Mouse (Mus musculus): Measurements from ENCODE around the gene Ksr2. TPM values are rescaled to one million over a fixed set of nuclear protein-coding genes. Genes with fewer than 3 reads are reported as not detected.
"Not testable (repeated sequence)": the region's sequence is repeated elsewhere in the genome, so short reads cannot be mapped to it uniquely, and the experiment has no call there.

Ksr2 gene
- polyA plus RNA-seq, 1 experiment from 2014 or later = 0.81 TPM

- DNase-seq (ENCODE audit: low spot score) (no peak), ATAC-seq (ENCODE audit: low read depth) (no peak)
- H3K27ac ChIP-seq (replicated peaks; ENCODE audit: low read depth, low read length) = no peak overlapping the region
- no peak overlapping the region for H3K9ac ChIP-seq (ENCODE audit: low read depth, low read length)
- H3K4me2 ChIP-seq (ENCODE audit: low read depth, low read length) = no peak overlapping the region
- 0 out of 2 replicates have a peak, but pooled peaks cover 1% of the 10 kb centered on the region for H3K9me3 ChIP-seq (ENCODE audit: control insufficient read depth, low read length)
- no peaks in the 10 kb centered on the region for H3K27me3 ChIP-seq (replicated peaks; ENCODE audit: control insufficient read depth, insufficient read depth, low read length)
- no peak overlapping the region for H3K4me3 ChIP-seq (ENCODE audit: low read depth, low read length)
- no peaks in the 10 kb centered on the region for H3K36me3 ChIP-seq (ENCODE audit: control insufficient read depth, insufficient read depth, low read length)
- WGBS = 87% methylated on average over 6 of the region's 6 CpGs
- no peaks in the 10 kb centered on the region for H3K4me1 ChIP-seq (ENCODE audit: control insufficient read depth, insufficient read depth, low read length)
Observed at GRCm38 (mm10) chr5:117397371-117397770, 16.4 kb upstream of the Ksr2 start.

DNA sequence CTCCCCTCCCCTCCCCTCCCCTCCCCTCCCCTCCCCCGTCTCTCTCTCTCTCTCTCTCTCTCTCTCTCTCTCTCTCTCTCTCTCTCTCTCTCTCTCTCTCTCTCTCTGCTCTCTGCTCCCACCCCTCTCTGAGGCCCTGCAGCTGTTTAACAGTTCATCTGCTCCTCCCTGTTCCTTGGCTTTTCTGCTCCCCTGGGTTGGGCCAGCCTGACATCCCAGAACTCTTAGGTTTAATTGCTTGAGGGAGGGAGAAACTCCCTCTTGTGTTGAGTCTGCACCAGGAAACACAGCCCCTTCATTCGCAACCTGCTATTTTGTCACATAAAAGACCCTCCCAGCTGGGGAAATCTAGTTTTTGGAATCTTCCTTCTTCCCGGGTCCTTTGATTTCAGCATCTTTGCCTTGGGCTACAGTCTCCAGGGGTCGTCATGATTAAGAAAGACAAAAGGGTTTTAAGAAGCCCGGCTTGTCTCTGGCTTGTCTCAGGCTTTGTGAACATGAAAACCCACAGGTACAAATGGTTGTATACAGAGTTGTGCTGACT lies 15.7 kb upstream of the Ksr2 start:
- Histone ChIP-seq H3K36me3 (ENCODE audit: control insufficient read depth, insufficient read depth, low read length) (no peaks in the 10 kb centered on the region), H3K4me2 (ENCODE audit: low read depth, low read length) (no peak overlapping the region), H3K4me1 (ENCODE audit: control insufficient read depth, insufficient read depth, low read length) (no peaks in the 10 kb centered on the region), H3K27ac (replicated peaks; ENCODE audit: low read depth, low read length) (no peak overlapping the region), H3K9ac (ENCODE audit: low read depth, low read length) (no peak overlapping the region), H3K4me3 (ENCODE audit: low read depth, low read length) (no peak overlapping the region), H3K27me3 (replicated peaks; ENCODE audit: control insufficient read depth, insufficient read depth, low read length) (no peaks in the 10 kb centered on the region), H3K9me3 (ENCODE audit: control insufficient read depth, low read length) (no peaks in the 10 kb centered on the region)
- peak; percentile 50 for DNase-seq (ENCODE audit: low spot score)
- 18% methylated on average over 4 of the region's 5 CpGs for WGBS
- peak; percentile 57; the same call in 1 of the 2 replicates for ATAC-seq (ENCODE audit: low read depth)

GRCm38 (mm10) chr5:117399281-117399680 lies 14.5 kb upstream of the Ksr2 start:
- 79% methylated on average over 9 of the region's 9 CpGs for WGBS

DNA sequence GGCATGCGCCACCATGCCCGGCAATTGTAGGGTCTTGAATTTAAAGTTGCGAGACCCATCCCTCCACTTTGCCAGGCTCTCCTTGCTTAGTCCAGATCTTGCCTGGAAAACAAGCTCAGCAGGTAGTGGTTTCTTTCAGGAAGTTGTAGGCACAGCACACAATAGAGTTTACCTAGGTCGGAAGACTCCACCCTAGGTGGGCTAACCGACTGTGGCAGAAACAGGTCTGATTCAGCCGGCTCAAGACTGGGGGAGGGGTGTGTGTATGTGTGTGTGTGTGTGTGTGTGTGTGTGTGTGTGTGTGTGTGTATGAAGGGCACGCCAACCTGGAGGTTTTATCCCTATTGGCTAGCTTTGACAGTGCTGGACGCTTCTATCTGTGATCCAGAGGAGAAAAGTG lies 10.2 kb upstream of the Ksr2 start:
- 87% methylated on average over 8 of the region's 8 CpGs for WGBS
- ATAC-seq (ENCODE audit: low read depth) (no peak), DNase-seq (ENCODE audit: low spot score) (no peak)
- no peak overlapping the region for H3K4me3 ChIP-seq (ENCODE audit: low read depth, low read length)
- H3K36me3 ChIP-seq (ENCODE audit: control insufficient read depth, insufficient read depth, low read length) = no peaks in the 10 kb centered on the region
- H3K9ac ChIP-seq (ENCODE audit: low read depth, low read length) = no peak overlapping the region
- H3K27ac ChIP-seq (replicated peaks; ENCODE audit: low read depth, low read length) = no peak overlapping the region
- no peaks in the 10 kb centered on the region for H3K27me3 ChIP-seq (replicated peaks; ENCODE audit: control insufficient read depth, insufficient read depth, low read length)
- no peaks in the 10 kb centered on the region for H3K4me1 ChIP-seq (ENCODE audit: control insufficient read depth, insufficient read depth, low read length)
- H3K9me3 ChIP-seq (ENCODE audit: control insufficient read depth, low read length) = no peaks in the 10 kb centered on the region
- no peak overlapping the region for H3K4me2 ChIP-seq (ENCODE audit: low read depth, low read length)

More at GRCm38 (mm10) chr5:117399281-117399680, 14.5 kb upstream of the Ksr2 start:
- DNase-seq (ENCODE audit: low spot score) = no peak
- no peaks in the 10 kb centered on the region for H3K9me3 ChIP-seq (ENCODE audit: control insufficient read depth, low read length)
- H3K27ac ChIP-seq (replicated peaks; ENCODE audit: low read depth, low read length) = no peak overlapping the region
- ATAC-seq (ENCODE audit: low read depth) = no peak
- H3K4me2 ChIP-seq (ENCODE audit: low read depth, low read length) = no peak overlapping the region
- no peaks in the 10 kb centered on the region for H3K4me1 ChIP-seq (ENCODE audit: control insufficient read depth, insufficient read depth, low read length)
- H3K9ac ChIP-seq (ENCODE audit: low read depth, low read length) = no peak overlapping the region
- no peaks in the 10 kb centered on the region for H3K36me3 ChIP-seq (ENCODE audit: control insufficient read depth, insufficient read depth, low read length)
- H3K4me3 ChIP-seq (ENCODE audit: low read depth, low read length) = no peak overlapping the region
- no peaks in the 10 kb centered on the region for H3K27me3 ChIP-seq (replicated peaks; ENCODE audit: control insufficient read depth, insufficient read depth, low read length)

- H3K4me2 ChIP-seq (ENCODE audit: low read depth, low read length); ATAC-seq (ENCODE audit: low read depth); H3K4me3 ChIP-seq (ENCODE audit: low read depth, low read length); DNase-seq (ENCODE audit: low spot score); H3K27me3 ChIP-seq (replicated peaks; ENCODE audit: control insufficient read depth, insufficient read depth, low read length); H3K27ac ChIP-seq (replicated peaks; ENCODE audit: low read depth, low read length); H3K36me3 ChIP-seq (ENCODE audit: control insufficient read depth, insufficient read depth, low read length); H3K4me1 ChIP-seq (ENCODE audit: control insufficient read depth, insufficient read depth, low read length); H3K9me3 ChIP-seq (ENCODE audit: control insufficient read depth, low read length); H3K9ac ChIP-seq (ENCODE audit: low read depth, low read length): not testable (repeated sequence)
- 92% methylated on average over 2 of the region's 2 CpGs for WGBS
Observed at GRCm38 (mm10) chr5:117404671-117405070, 9.1 kb upstream of the Ksr2 start.

DNA sequence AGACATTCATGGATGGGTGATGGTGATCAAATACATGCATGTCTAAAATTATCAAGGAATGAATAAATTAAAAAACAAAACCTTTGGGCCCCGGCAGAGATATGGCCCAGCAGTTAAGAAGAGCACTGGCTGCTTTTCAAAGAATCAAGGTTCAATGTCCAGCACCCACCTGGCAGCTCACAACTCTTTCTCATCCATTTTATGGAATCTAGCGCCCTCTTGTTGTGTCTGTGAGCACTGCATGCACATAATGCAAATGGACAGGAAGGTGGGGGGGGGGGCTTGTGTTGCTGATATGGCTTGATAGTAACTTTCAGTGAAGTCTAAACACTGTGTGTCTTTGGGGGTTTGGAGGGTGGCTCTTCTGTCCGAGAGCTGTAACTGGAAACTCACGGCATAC lies 5.6 kb upstream of the Ksr2 start:
- Histone ChIP-seq H3K4me1 (ENCODE audit: control insufficient read depth, insufficient read depth, low read length) (no peaks in the 10 kb centered on the region), H3K27me3 (replicated peaks; ENCODE audit: control insufficient read depth, insufficient read depth, low read length) (peaks cover 24% of the 10 kb centered on the region), H3K9me3 (ENCODE audit: control insufficient read depth, low read length) (no peaks in the 10 kb centered on the region), H3K4me2 (ENCODE audit: low read depth, low read length) (no peak overlapping the region), H3K27ac (replicated peaks; ENCODE audit: low read depth, low read length) (no peak overlapping the region), H3K36me3 (ENCODE audit: control insufficient read depth, insufficient read depth, low read length) (no peaks in the 10 kb centered on the region), H3K4me3 (ENCODE audit: low read depth, low read length) (no peak overlapping the region), H3K9ac (ENCODE audit: low read depth, low read length) (no peak overlapping the region)
- ATAC-seq (ENCODE audit: low read depth) = no peak
- 63% methylated on average over 4 of the region's 4 CpGs for WGBS
- DNase-seq (ENCODE audit: low spot score) = no peak

DNA sequence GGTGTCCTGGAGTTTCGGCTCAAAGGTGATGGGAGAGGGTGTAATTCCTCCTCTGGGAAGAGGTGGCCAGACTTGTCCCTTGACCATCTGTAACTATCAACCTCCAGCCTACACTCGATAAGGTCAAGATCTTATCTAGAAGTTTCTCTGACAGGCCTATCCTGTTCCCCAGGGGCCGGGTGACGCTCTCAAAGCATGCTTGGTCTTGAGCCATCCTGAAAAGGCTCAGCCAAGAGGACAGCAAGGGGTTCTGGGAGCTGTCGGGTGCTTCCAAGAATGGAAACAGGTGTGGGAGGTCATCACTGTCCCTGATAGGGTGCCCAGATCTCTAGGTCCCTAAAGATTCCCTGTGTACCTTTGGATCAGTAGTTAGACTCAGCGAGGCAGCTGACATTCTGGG lies 4.4 kb upstream of the Ksr2 start:
- Histone ChIP-seq H3K27me3 (replicated peaks; ENCODE audit: control insufficient read depth, insufficient read depth, low read length) (peaks cover 35% of the 10 kb centered on the region), H3K4me3 (ENCODE audit: low read depth, low read length) (no peak overlapping the region), H3K9me3 (ENCODE audit: control insufficient read depth, low read length) (no peaks in the 10 kb centered on the region), H3K4me2 (ENCODE audit: low read depth, low read length) (no peak overlapping the region), H3K4me1 (ENCODE audit: control insufficient read depth, insufficient read depth, low read length) (no peaks in the 10 kb centered on the region; the same call in 1 of the 2 replicates), H3K9ac (ENCODE audit: low read depth, low read length) (no peak overlapping the region), H3K27ac (replicated peaks; ENCODE audit: low read depth, low read length) (no peak overlapping the region), H3K36me3 (ENCODE audit: control insufficient read depth, insufficient read depth, low read length) (no peaks in the 10 kb centered on the region)
- no peak for DNase-seq (ENCODE audit: low spot score)
- no peak for ATAC-seq (ENCODE audit: low read depth)
- 64% methylated on average over 6 of the region's 6 CpGs for WGBS

- Histone ChIP-seq H3K4me1 (ENCODE audit: control insufficient read depth, insufficient read depth, low read length) (no peaks in the 10 kb centered on the region; the same call in 1 of the 2 replicates), H3K27me3 (replicated peaks; ENCODE audit: control insufficient read depth, insufficient read depth, low read length) (peaks cover 57% of the 10 kb centered on the region), H3K36me3 (ENCODE audit: control insufficient read depth, insufficient read depth, low read length) (no peaks in the 10 kb centered on the region), H3K27ac (replicated peaks; ENCODE audit: low read depth, low read length) (no peak overlapping the region), H3K4me2 (ENCODE audit: low read depth, low read length) (peak overlapping the region; percentile 90), H3K4me3 (ENCODE audit: low read depth, low read length) (peak overlapping the region; percentile 60), H3K9ac (ENCODE audit: low read depth, low read length) (no peak overlapping the region), H3K9me3 (ENCODE audit: control insufficient read depth, low read length) (no peaks in the 10 kb centered on the region)
- WGBS = 3% methylated on average over 10 of the region's 10 CpGs
- DNase-seq (ENCODE audit: low spot score) = no peak
- ATAC-seq (ENCODE audit: low read depth) = no peak
Observed at GRCm38 (mm10) chr5:117414611-117415010, 811 bp downstream of the Ksr2 start.

Data from embryonic facial prominence, embryonic 14.5 days (tissue).